Mouse (Mus musculus): Measurements from ENCODE around the gene Prkcb. TPM values are rescaled to one million over a fixed set of nuclear protein-coding genes. Genes with fewer than 3 reads are reported as not detected.

The Prkcb gene
- polyA plus RNA-seq, 1 experiment from 2014 or later: 6.2 TPM

- ATAC-seq (ENCODE audit: extremely low read depth, insufficient number of reproducible peaks, low FRiP score, low TSS enrichment): no peak
- Histone ChIP-seq H3K27me3 (replicated peaks) (no peaks in the 10 kb centered on the region), H3K4me2 (no peak overlapping the region), H3K4me1 (no peaks in the 10 kb centered on the region), H3K27ac (replicated peaks) (no peak overlapping the region), H3K36me3 (no peaks in the 10 kb centered on the region), H3K9me3 (no peaks in the 10 kb centered on the region), H3K9ac (no peak overlapping the region), H3K4me3 (no peak overlapping the region)
- WGBS: 59% methylated on average over 3 of the region's 3 CpGs
These were observed 83.8 kb downstream of the Prkcb start for GRCm38 (mm10) chr7:122372349-122372748.

GRCm38 (mm10) chr7:122376845-122377244, 88.3 kb downstream of the Prkcb start:
- no peak overlapping the region for H3K27ac ChIP-seq (replicated peaks)

GRCm38 (mm10) chr7:122377967-122378366, 89.4 kb downstream of the Prkcb start:
- ATAC-seq (ENCODE audit: extremely low read depth, insufficient number of reproducible peaks, low FRiP score, low TSS enrichment): no peak
- H3K4me2 ChIP-seq: 0 out of 2 replicates have a peak overlapping the region, but pooled peaks have one; percentile 8
- peaks cover 14% of the 10 kb centered on the region for H3K4me1 ChIP-seq
- H3K36me3 ChIP-seq: no peaks in the 10 kb centered on the region
- H3K27ac ChIP-seq (replicated peaks): no peak overlapping the region
- H3K9me3 ChIP-seq: no peaks in the 10 kb centered on the region
- WGBS: 72% methylated on average over 3 of the region's 3 CpGs
- H3K27me3 ChIP-seq (replicated peaks): no peaks in the 10 kb centered on the region
- no peak overlapping the region for H3K9ac ChIP-seq
- H3K4me3 ChIP-seq: no peak overlapping the region

More at GRCm38 (mm10) chr7:122376845-122377244, 88.3 kb downstream of the Prkcb start:
- H3K27me3 ChIP-seq (replicated peaks): no peaks in the 10 kb centered on the region
- H3K4me1 ChIP-seq: peaks cover 14% of the 10 kb centered on the region
- H3K9ac ChIP-seq: no peak overlapping the region
- ATAC-seq (ENCODE audit: extremely low read depth, insufficient number of reproducible peaks, low FRiP score, low TSS enrichment): no peak
- no peak overlapping the region for H3K4me3 ChIP-seq
- H3K9me3 ChIP-seq: no peaks in the 10 kb centered on the region
- no peak overlapping the region for H3K4me2 ChIP-seq
- no peaks in the 10 kb centered on the region for H3K36me3 ChIP-seq

GRCm38 (mm10) chr7:122378473-122378872, 89.9 kb downstream of the Prkcb start:
- ATAC-seq (ENCODE audit: extremely low read depth, insufficient number of reproducible peaks, low FRiP score, low TSS enrichment): no peak
- peak overlapping the region; percentile 8; the same call in 1 of the 2 replicates for H3K4me2 ChIP-seq
- no peak overlapping the region for H3K4me3 ChIP-seq
- H3K9ac ChIP-seq: no peak overlapping the region
- no peaks in the 10 kb centered on the region for H3K36me3 ChIP-seq
- WGBS: 25% methylated on average over 10 of the region's 10 CpGs
- no peaks in the 10 kb centered on the region for H3K9me3 ChIP-seq
- H3K4me1 ChIP-seq: peaks cover 14% of the 10 kb centered on the region
- no peak overlapping the region for H3K27ac ChIP-seq (replicated peaks)
- H3K27me3 ChIP-seq (replicated peaks): no peaks in the 10 kb centered on the region

GRCm38 (mm10) chr7:122379292-122379691, 90.7 kb downstream of the Prkcb start:
- no peak overlapping the region for H3K27ac ChIP-seq (replicated peaks)
- H3K9me3 ChIP-seq: no peaks in the 10 kb centered on the region
- H3K9ac ChIP-seq: no peak overlapping the region
- no peak for ATAC-seq (ENCODE audit: extremely low read depth, insufficient number of reproducible peaks, low FRiP score, low TSS enrichment)
- H3K36me3 ChIP-seq: no peaks in the 10 kb centered on the region
- 76% methylated on average over 7 of the region's 7 CpGs for WGBS
- H3K4me2 ChIP-seq: no peak overlapping the region
- H3K4me1 ChIP-seq: peaks cover 14% of the 10 kb centered on the region
- no peaks in the 10 kb centered on the region for H3K27me3 ChIP-seq (replicated peaks)
- no peak overlapping the region for H3K4me3 ChIP-seq

- Histone ChIP-seq H3K27ac (replicated peaks) (no peak overlapping the region), H3K4me2 (no peak overlapping the region), H3K9ac (no peak overlapping the region), H3K27me3 (replicated peaks) (no peaks in the 10 kb centered on the region), H3K9me3 (no peaks in the 10 kb centered on the region), H3K4me1 (peaks cover 14% of the 10 kb centered on the region), H3K36me3 (no peaks in the 10 kb centered on the region), H3K4me3 (no peak overlapping the region)
- whole genome bisulfite sequencing: 75% methylated on average over 10 of the region's 10 CpGs
- ATAC-seq (ENCODE audit: extremely low read depth, insufficient number of reproducible peaks, low FRiP score, low TSS enrichment): no peak
These were observed 92.0 kb downstream of the Prkcb start for GRCm38 (mm10) chr7:122380336-122381130.

- ATAC-seq (ENCODE audit: extremely low read depth, insufficient number of reproducible peaks, low FRiP score, low TSS enrichment): no peak
- Histone ChIP-seq H3K4me3 (no peak overlapping the region), H3K27ac (replicated peaks) (no peak overlapping the region), H3K9me3 (no peaks in the 10 kb centered on the region), H3K27me3 (replicated peaks) (no peaks in the 10 kb centered on the region), H3K4me1 (peaks cover 14% of the 10 kb centered on the region), H3K9ac (no peak overlapping the region), H3K36me3 (no peaks in the 10 kb centered on the region), H3K4me2 (no peak overlapping the region; the same call in 1 of the 2 replicates)
- 55% methylated on average over 10 of the region's 10 CpGs for WGBS
These were observed 93.0 kb downstream of the Prkcb start for GRCm38 (mm10) chr7:122381560-122381959.

- H3K4me1 ChIP-seq: peaks cover 11% of the 10 kb centered on the region
- 60% methylated on average over 2 of the region's 2 CpGs for WGBS
- no peak for ATAC-seq (ENCODE audit: extremely low read depth, insufficient number of reproducible peaks, low FRiP score, low TSS enrichment)
- no peaks in the 10 kb centered on the region for H3K27me3 ChIP-seq (replicated peaks)
- H3K27ac ChIP-seq (replicated peaks): no peak overlapping the region
- H3K9me3 ChIP-seq: no peaks in the 10 kb centered on the region
- H3K4me2 ChIP-seq: no peak overlapping the region
- H3K4me3 ChIP-seq: no peak overlapping the region
- H3K9ac ChIP-seq: no peak overlapping the region
- no peaks in the 10 kb centered on the region for H3K36me3 ChIP-seq
These were observed 94.7 kb downstream of the Prkcb start for GRCm38 (mm10) chr7:122383260-122383659.

GRCm38 (mm10) chr7:122384891-122385290, 96.3 kb downstream of the Prkcb start:
- peaks cover 10% of the 10 kb centered on the region; the same call in 1 of the 2 replicates for H3K4me1 ChIP-seq
- no peak overlapping the region for H3K27ac ChIP-seq (replicated peaks)
- H3K4me3 ChIP-seq: no peak overlapping the region
- H3K36me3 ChIP-seq: no peaks in the 10 kb centered on the region
- H3K9me3 ChIP-seq: no peaks in the 10 kb centered on the region
- H3K9ac ChIP-seq: no peak overlapping the region
- no peak for ATAC-seq (ENCODE audit: extremely low read depth, insufficient number of reproducible peaks, low FRiP score, low TSS enrichment)
- no peak overlapping the region for H3K4me2 ChIP-seq
- WGBS: 74% methylated on average over 8 of the region's 8 CpGs
- no peaks in the 10 kb centered on the region for H3K27me3 ChIP-seq (replicated peaks)

GRCm38 (mm10) chr7:122386567-122386966, 98.0 kb downstream of the Prkcb start:
- H3K4me3 ChIP-seq: no peak overlapping the region
- ATAC-seq (ENCODE audit: extremely low read depth, insufficient number of reproducible peaks, low FRiP score, low TSS enrichment): no peak
- H3K9ac ChIP-seq: no peak overlapping the region
- no peak overlapping the region for H3K4me2 ChIP-seq
- peaks cover 13% of the 10 kb centered on the region; the same call in 1 of the 2 replicates for H3K4me1 ChIP-seq
- H3K27ac ChIP-seq (replicated peaks): no peak overlapping the region
- H3K36me3 ChIP-seq: no peaks in the 10 kb centered on the region
- no peaks in the 10 kb centered on the region for H3K9me3 ChIP-seq
- H3K27me3 ChIP-seq (replicated peaks): no peaks in the 10 kb centered on the region
- WGBS: 76% methylated on average over 1 of the region's 1 CpGs

- WGBS: 82% methylated on average over 4 of the region's 4 CpGs
- no peak overlapping the region for H3K27ac ChIP-seq (replicated peaks)
- H3K9ac ChIP-seq: no peak overlapping the region
- no peaks in the 10 kb centered on the region for H3K27me3 ChIP-seq (replicated peaks)
- no peak overlapping the region for H3K4me2 ChIP-seq
- H3K9me3 ChIP-seq: no peaks in the 10 kb centered on the region
- peaks cover 13% of the 10 kb centered on the region; the same call in 1 of the 2 replicates for H3K4me1 ChIP-seq
- no peak for ATAC-seq (ENCODE audit: extremely low read depth, insufficient number of reproducible peaks, low FRiP score, low TSS enrichment)
- H3K36me3 ChIP-seq: no peaks in the 10 kb centered on the region
- H3K4me3 ChIP-seq: no peak overlapping the region
These were observed 99.3 kb downstream of the Prkcb start for GRCm38 (mm10) chr7:122387896-122388295.

GRCm38 (mm10) chr7:122388858-122389257, 100.3 kb downstream of the Prkcb start:
- no peak overlapping the region for H3K27ac ChIP-seq (replicated peaks)
- H3K4me1 ChIP-seq: peaks cover 13% of the 10 kb centered on the region; the same call in 1 of the 2 replicates
- no peaks in the 10 kb centered on the region for H3K9me3 ChIP-seq
- no peaks in the 10 kb centered on the region for H3K27me3 ChIP-seq (replicated peaks)
- ATAC-seq (ENCODE audit: extremely low read depth, insufficient number of reproducible peaks, low FRiP score, low TSS enrichment): no peak
- no peak overlapping the region for H3K4me3 ChIP-seq
- H3K4me2 ChIP-seq: no peak overlapping the region
- no peaks in the 10 kb centered on the region for H3K36me3 ChIP-seq
- 79% methylated on average over 5 of the region's 5 CpGs for WGBS
- H3K9ac ChIP-seq: no peak overlapping the region
